Mouse (Mus musculus): ENCODE results near the gene Dnaic2. TPM values are rescaled to one million over a fixed set of nuclear protein-coding genes. Genes with fewer than 3 reads are reported as not detected.

Dnaic2 gene
- polyA plus RNA-seq, 1 experiment from 2014 or later: not detected

DNA sequence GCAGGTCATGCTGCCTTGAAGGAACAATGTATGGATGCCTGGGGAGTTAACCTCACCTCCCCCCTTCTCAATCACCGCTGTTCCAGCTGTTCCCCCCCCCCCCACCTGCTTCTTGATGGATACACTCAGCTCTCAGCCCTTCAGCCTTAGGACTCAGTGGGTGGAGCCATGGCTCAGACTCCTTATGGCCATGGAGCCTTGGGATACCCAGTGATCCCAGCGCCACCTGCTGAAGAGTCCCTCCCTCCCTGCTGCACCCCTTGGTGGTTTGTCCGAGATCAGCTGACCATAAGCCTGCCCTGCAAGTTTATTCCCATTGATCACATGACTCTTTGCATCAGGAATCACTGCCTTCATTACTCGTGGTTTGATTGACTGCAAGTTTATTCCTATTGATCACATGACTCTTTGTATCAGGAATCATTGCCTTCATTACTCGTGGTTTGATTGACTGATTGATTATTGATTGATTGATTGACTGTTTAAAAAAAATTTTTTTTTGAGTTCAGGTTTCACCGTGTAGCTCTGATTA is 2.7 kb downstream of the Dnaic2 start:
- Histone ChIP-seq H3K9me3 (ENCODE audit: control insufficient read depth, low read length) (no peaks in the 10 kb centered on the region), H3K27me3 (replicated peaks; ENCODE audit: control insufficient read depth, insufficient read depth, low read length) (peaks cover 17% of the 10 kb centered on the region), H3K4me3 (ENCODE audit: low read depth, low read length) (no peak overlapping the region), H3K36me3 (ENCODE audit: control insufficient read depth, insufficient read depth, low read length) (no peaks in the 10 kb centered on the region), H3K4me1 (replicated peaks; ENCODE audit: control insufficient read depth, insufficient read depth, low read length) (peaks cover 4% of the 10 kb centered on the region), H3K9ac (ENCODE audit: low read depth, low read length) (no peak overlapping the region), H3K27ac (ENCODE audit: low read depth, low read length) (no peak overlapping the region), H3K4me2 (no peak overlapping the region)
- DNase-seq (ENCODE audit: low spot score): no peak
- no peak for ATAC-seq (replicated peaks; ENCODE audit: low FRiP score)
- 49% methylated on average over 6 of the region's 6 CpGs for WGBS

DNA sequence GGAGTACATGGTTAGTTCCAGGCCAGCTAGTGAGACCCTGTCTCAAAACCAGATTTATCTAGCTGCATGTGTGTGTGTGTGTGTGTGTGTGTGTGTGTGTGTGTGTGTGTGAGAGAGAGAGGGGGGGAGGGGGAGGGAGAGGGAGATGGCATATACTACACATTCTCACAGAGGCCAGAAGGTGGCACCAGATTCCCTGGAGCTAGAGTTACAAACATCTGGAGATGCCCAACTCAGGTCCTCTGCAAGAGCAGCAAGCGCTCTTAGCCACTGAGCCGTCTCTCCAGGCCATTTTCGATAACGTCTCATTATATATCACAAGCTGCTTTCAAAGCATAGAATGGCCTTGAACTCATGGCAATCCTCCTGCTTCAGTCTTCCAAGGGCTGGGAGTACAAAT is 4.5 kb downstream of the Dnaic2 start:
- peaks cover 15% of the 10 kb centered on the region for H3K27me3 ChIP-seq (replicated peaks; ENCODE audit: control insufficient read depth, insufficient read depth, low read length)
- no peak for DNase-seq (ENCODE audit: low spot score)
- ATAC-seq (replicated peaks; ENCODE audit: low FRiP score): no peak
- no peak overlapping the region for H3K4me3 ChIP-seq (ENCODE audit: low read depth, low read length)
- no peak overlapping the region for H3K27ac ChIP-seq (ENCODE audit: low read depth, low read length)
- H3K36me3 ChIP-seq (ENCODE audit: control insufficient read depth, insufficient read depth, low read length): no peaks in the 10 kb centered on the region
- no peak overlapping the region for H3K9ac ChIP-seq (ENCODE audit: low read depth, low read length)
- 82% methylated on average over 4 of the region's 4 CpGs for WGBS
- peaks cover 4% of the 10 kb centered on the region for H3K4me1 ChIP-seq (replicated peaks; ENCODE audit: control insufficient read depth, insufficient read depth, low read length)
- H3K9me3 ChIP-seq (ENCODE audit: control insufficient read depth, low read length): no peaks in the 10 kb centered on the region
- no peak overlapping the region for H3K4me2 ChIP-seq

DNA sequence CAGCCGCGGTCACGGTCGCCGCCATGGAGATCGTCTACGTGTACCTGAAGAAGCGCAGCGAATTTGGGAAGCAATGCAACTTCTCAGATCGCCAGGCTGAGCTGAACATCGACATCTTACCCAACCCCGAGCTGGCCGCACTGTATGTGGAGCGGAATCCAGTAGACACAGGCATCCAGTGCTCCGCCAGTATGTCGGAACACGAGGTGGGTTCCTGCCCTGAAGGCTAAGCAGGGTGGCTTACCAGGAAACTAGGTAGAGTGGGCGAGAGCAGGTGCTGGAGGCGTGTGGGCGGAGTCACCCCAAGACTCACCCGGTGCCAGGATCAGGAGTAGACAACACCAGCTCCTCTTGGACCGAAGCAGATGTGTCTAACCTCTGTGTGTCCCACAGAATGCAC is 5.7 kb downstream of the Dnaic2 start:
- H3K36me3 ChIP-seq (ENCODE audit: control insufficient read depth, insufficient read depth, low read length): no peaks in the 10 kb centered on the region

DNA sequence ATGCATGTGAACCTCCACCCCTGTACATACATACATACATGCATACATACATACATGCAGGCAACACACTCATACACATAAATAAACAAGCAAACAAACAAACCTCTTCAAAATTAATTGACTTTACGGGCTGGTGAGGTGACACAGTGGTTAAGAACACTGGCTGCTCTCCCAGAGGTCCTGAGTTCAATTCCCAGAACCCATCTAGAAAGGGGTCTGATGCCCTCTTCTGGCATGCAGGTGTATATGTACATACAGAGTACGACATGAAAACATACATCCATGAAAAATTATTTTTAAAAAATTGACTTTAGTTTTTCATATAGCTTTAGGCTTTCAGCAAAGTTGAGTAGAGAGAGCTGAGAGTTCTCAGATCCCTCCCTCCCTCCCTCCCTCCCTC is 8.9 kb downstream of the Dnaic2 start:
- H3K9ac ChIP-seq (ENCODE audit: low read depth, low read length): no peak overlapping the region
- no peaks in the 10 kb centered on the region for H3K27me3 ChIP-seq (replicated peaks; ENCODE audit: control insufficient read depth, insufficient read depth, low read length)
- ATAC-seq (replicated peaks; ENCODE audit: low FRiP score) (no peak), DNase-seq (ENCODE audit: low spot score) (no peak)
- no peak overlapping the region for H3K4me3 ChIP-seq (ENCODE audit: low read depth, low read length)
- 76% methylated on average over 2 of the region's 2 CpGs for WGBS
- H3K4me2 ChIP-seq: no peak overlapping the region
- H3K27ac ChIP-seq (ENCODE audit: low read depth, low read length): no peak overlapping the region
- no peaks in the 10 kb centered on the region for H3K36me3 ChIP-seq (ENCODE audit: control insufficient read depth, insufficient read depth, low read length)
- no peaks in the 10 kb centered on the region for H3K9me3 ChIP-seq (ENCODE audit: control insufficient read depth, low read length)
- no peaks in the 10 kb centered on the region for H3K4me1 ChIP-seq (replicated peaks; ENCODE audit: control insufficient read depth, insufficient read depth, low read length)

More for the DNA sequence above, 5.7 kb downstream of the Dnaic2 start:
- H3K9me3 ChIP-seq (ENCODE audit: control insufficient read depth, low read length): no peaks in the 10 kb centered on the region
- no peak overlapping the region for H3K4me2 ChIP-seq
- WGBS: 63% methylated on average over 22 of the region's 22 CpGs
- H3K4me3 ChIP-seq (ENCODE audit: low read depth, low read length): no peak overlapping the region
- no peak overlapping the region for H3K9ac ChIP-seq (ENCODE audit: low read depth, low read length)
- H3K27ac ChIP-seq (ENCODE audit: low read depth, low read length): no peak overlapping the region
- peaks cover 4% of the 10 kb centered on the region; the same call in 1 of the 2 replicates for H3K27me3 ChIP-seq (replicated peaks; ENCODE audit: control insufficient read depth, insufficient read depth, low read length)
- H3K4me1 ChIP-seq (replicated peaks; ENCODE audit: control insufficient read depth, insufficient read depth, low read length): no peaks in the 10 kb centered on the region
- no peak for DNase-seq (ENCODE audit: low spot score)
- ATAC-seq (replicated peaks; ENCODE audit: low FRiP score): no peak

DNA sequence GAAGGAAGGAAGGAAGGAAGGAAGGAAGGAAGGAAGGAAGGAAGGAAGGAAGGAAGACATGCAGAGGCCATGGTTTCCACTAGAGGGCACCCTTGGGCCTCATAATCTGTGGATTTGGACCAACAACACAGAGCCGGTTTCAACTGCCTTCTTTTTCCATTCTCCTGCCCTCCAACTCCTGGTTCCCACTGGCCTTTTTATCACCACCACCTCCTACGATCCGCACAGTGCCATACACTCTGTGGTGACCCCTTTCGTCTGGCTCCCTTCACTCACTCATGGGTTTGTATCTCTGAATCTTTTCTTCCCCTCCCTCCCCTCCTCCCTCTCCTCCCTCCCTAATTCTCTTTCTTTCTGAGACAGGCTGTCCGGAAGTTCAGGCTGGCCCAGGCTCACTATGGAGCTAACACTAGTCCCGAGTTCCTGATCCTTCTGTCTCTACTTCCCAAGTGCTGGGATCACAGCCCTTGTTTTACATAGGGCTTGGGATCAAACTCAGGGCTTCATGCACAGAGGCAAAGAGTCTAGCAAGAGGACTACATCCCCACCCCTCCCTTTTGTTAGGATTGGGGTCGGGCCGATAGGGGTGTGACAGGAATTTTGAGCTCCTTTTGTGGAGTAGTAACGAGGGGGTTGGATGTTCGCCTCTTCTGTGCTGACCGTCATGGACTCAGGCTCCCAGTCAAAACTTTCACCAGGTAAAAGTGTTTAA is 9.9 kb downstream of the Dnaic2 start:
- Histone ChIP-seq H3K9ac (ENCODE audit: low read depth, low read length) (no peak overlapping the region), H3K4me1 (replicated peaks; ENCODE audit: control insufficient read depth, insufficient read depth, low read length) (no peaks in the 10 kb centered on the region), H3K9me3 (ENCODE audit: control insufficient read depth, low read length) (no peaks in the 10 kb centered on the region), H3K27ac (ENCODE audit: low read depth, low read length) (no peak overlapping the region), H3K27me3 (replicated peaks; ENCODE audit: control insufficient read depth, insufficient read depth, low read length) (no peaks in the 10 kb centered on the region), H3K36me3 (ENCODE audit: control insufficient read depth, insufficient read depth, low read length) (no peaks in the 10 kb centered on the region), H3K4me3 (ENCODE audit: low read depth, low read length) (no peak overlapping the region), H3K4me2 (no peak overlapping the region)
- DNase-seq (ENCODE audit: low spot score) (no peak), ATAC-seq (replicated peaks; ENCODE audit: low FRiP score) (no peak)
- 46% methylated on average over 11 of the region's 11 CpGs for WGBS

DNA sequence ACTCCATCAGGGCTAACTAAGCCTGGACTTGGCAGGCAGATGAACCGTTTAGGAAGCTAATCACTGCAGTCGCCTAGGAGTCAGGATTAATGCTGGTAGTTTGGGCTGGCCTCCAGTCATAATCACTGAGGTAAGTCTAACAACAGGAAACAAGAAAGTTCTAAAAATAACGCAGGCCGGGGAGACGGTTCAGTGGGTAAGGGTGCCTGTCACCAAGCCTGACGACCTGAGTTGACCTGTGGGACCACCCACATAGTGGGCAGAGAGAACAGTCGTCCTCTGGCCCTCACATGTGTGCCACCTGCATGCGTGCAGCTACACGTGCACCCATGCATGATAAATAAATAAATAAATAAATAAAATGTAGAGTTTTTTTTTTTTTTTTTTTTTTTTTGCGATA is 13.4 kb downstream of the Dnaic2 start:
- H3K4me1 ChIP-seq (replicated peaks; ENCODE audit: control insufficient read depth, insufficient read depth, low read length): no peaks in the 10 kb centered on the region
- no peak overlapping the region for H3K9ac ChIP-seq (ENCODE audit: low read depth, low read length)
- H3K36me3 ChIP-seq (ENCODE audit: control insufficient read depth, insufficient read depth, low read length): no peaks in the 10 kb centered on the region
- DNase-seq (ENCODE audit: low spot score) (no peak), ATAC-seq (replicated peaks; ENCODE audit: low FRiP score) (no peak)
- no peaks in the 10 kb centered on the region for H3K27me3 ChIP-seq (replicated peaks; ENCODE audit: control insufficient read depth, insufficient read depth, low read length)
- no peaks in the 10 kb centered on the region for H3K9me3 ChIP-seq (ENCODE audit: control insufficient read depth, low read length)
- no peak overlapping the region for H3K4me3 ChIP-seq (ENCODE audit: low read depth, low read length)
- no peak overlapping the region for H3K4me2 ChIP-seq
- no peak overlapping the region for H3K27ac ChIP-seq (ENCODE audit: low read depth, low read length)
- 48% methylated on average over 10 of the region's 10 CpGs for WGBS

DNA sequence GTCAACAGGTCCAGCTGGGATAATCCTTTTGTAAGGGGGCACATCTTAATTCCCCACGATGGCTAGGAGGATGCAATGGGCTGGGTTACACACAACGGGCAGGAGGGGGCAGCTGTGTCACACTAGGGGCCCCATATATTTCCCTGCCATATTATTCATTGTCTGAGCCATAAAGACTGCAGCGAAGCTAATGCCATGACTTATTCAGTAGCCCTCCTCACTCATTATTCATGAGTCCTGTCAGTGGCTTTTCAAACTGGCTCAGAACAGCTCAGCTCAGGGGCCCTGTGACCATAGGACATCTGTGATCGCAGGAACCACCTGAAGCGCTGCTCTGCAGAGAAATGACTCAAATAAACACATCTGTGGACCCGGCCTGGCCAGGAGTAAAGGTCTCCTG is 14.2 kb downstream of the Dnaic2 start:
- DNase-seq (ENCODE audit: low spot score) (no peak), ATAC-seq (replicated peaks; ENCODE audit: low FRiP score) (no peak)
- H3K9ac ChIP-seq (ENCODE audit: low read depth, low read length): no peak overlapping the region
- no peak overlapping the region for H3K27ac ChIP-seq (ENCODE audit: low read depth, low read length)
- no peaks in the 10 kb centered on the region for H3K9me3 ChIP-seq (ENCODE audit: control insufficient read depth, low read length)
- H3K27me3 ChIP-seq (replicated peaks; ENCODE audit: control insufficient read depth, insufficient read depth, low read length): no peaks in the 10 kb centered on the region
- no peak overlapping the region for H3K4me2 ChIP-seq
- WGBS: 64% methylated on average over 6 of the region's 6 CpGs
- no peak overlapping the region for H3K4me3 ChIP-seq (ENCODE audit: low read depth, low read length)
- H3K4me1 ChIP-seq (replicated peaks; ENCODE audit: control insufficient read depth, insufficient read depth, low read length): no peaks in the 10 kb centered on the region
- no peaks in the 10 kb centered on the region for H3K36me3 ChIP-seq (ENCODE audit: control insufficient read depth, insufficient read depth, low read length)

DNA sequence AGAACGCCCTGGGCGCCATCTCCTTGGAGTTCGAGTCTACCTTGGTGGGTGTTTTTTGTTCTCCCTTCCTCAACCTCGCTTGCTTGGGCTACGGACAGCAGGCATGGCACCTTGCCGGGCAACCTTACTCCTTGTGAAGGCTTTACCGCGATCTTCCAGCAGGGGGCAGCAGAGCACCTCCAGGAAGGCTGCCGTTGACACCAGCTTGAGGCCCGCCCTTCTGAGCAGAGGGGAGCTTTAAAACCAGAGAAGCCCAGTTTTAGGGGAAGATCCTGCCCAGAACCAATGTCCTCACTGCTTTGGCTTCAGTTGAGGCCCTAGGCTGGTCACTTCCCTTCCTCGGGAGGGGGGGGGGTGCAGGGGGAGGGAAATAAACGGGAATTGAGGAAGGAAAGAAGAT is 17.9 kb downstream of the Dnaic2 start:
- Histone ChIP-seq H3K27ac (ENCODE audit: low read depth, low read length) (no peak overlapping the region), H3K27me3 (replicated peaks; ENCODE audit: control insufficient read depth, insufficient read depth, low read length) (no peaks in the 10 kb centered on the region), H3K36me3 (ENCODE audit: control insufficient read depth, insufficient read depth, low read length) (no peaks in the 10 kb centered on the region), H3K4me2 (no peak overlapping the region), H3K9ac (ENCODE audit: low read depth, low read length) (no peak overlapping the region), H3K4me3 (ENCODE audit: low read depth, low read length) (no peak overlapping the region), H3K4me1 (replicated peaks; ENCODE audit: control insufficient read depth, insufficient read depth, low read length) (no peaks in the 10 kb centered on the region), H3K9me3 (ENCODE audit: control insufficient read depth, low read length) (no peaks in the 10 kb centered on the region)
- ATAC-seq (replicated peaks; ENCODE audit: low FRiP score) (peak; percentile 57), DNase-seq (ENCODE audit: low spot score) (peak; percentile 86)
- 1% methylated on average over 12 of the region's 12 CpGs for WGBS

DNA sequence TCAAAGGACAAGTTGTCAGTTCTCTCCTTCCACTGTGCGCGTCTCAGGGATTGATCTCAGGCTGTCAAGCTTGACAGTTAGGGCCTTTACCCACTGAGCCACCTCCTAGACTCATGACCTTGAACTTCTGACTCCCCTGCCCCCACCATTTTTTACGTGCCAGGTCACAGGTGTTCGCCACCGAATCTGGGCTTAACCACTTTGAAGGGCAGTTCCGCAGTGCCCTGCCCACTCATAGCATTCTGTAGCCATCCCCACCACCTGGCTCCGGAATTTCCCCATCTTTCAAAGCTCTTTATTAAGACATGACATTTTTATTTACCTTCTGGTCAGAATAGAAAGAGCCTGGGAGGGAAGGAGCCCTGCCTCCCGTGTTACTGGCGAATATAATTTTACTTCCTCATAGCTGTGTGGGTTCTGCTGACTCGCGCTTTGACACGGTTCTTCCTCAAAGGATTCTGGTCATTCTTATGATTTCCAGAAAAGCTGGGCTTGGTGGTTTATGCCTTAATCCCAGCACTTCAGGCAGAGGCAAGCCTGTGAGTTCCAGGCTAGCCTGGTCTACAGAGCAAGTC is 20.4 kb downstream of the Dnaic2 start:
- 70% methylated on average over 12 of the region's 12 CpGs for WGBS
- H3K9ac ChIP-seq (ENCODE audit: low read depth, low read length): no peak overlapping the region
- H3K4me3 ChIP-seq (ENCODE audit: low read depth, low read length): no peak overlapping the region
- no peak for ATAC-seq (replicated peaks; ENCODE audit: low FRiP score)
- H3K4me1 ChIP-seq (replicated peaks; ENCODE audit: control insufficient read depth, insufficient read depth, low read length): no peaks in the 10 kb centered on the region
- no peaks in the 10 kb centered on the region for H3K27me3 ChIP-seq (replicated peaks; ENCODE audit: control insufficient read depth, insufficient read depth, low read length)
- no peak overlapping the region for H3K4me2 ChIP-seq
- H3K9me3 ChIP-seq (ENCODE audit: control insufficient read depth, low read length): no peaks in the 10 kb centered on the region
- no peaks in the 10 kb centered on the region for H3K36me3 ChIP-seq (ENCODE audit: control insufficient read depth, insufficient read depth, low read length)
- DNase-seq (ENCODE audit: low spot score): no peak
- H3K27ac ChIP-seq (ENCODE audit: low read depth, low read length): no peak overlapping the region
